Mouse (Mus musculus) midbrain, embryonic 13.5 days (tissue): ENCODE measurements around the gene Arap2. TPM values are rescaled to one million over a fixed set of nuclear protein-coding genes. Genes with fewer than 3 reads are reported as not detected.

ENCODE experiments used
- ATAC-seq: fragments of 200-750 bp; cut with Nextera tagmentation; 2 replicates; pipeline ENCODE4 v1.8.0; 2017; ENCODE audit warnings: mild to moderate bottlenecking, moderate TSS enrichment, moderate library complexity
- H3K27ac ChIP-seq: fragments of 300-500 bp; sonication (generic); 2 replicates; pipeline ENCODE4 v1.5.1; 2015; ENCODE audit warnings: inconsistent platforms, mild to moderate bottlenecking, moderate library complexity
- H3K27me3 ChIP-seq: fragments of 300-500 bp; sonication (generic); 2 replicates; pipeline ENCODE4 v1.6.1; 2015; ENCODE audit warnings: mild to moderate bottlenecking, inconsistent platforms
- H3K36me3 ChIP-seq: fragments of 300-500 bp; sonication (generic); 2 replicates; pipeline ENCODE4 v1.6.1; 2015; ENCODE audit warnings: mild to moderate bottlenecking, inconsistent platforms
- H3K4me1 ChIP-seq: fragments of 300-500 bp; sonication (generic); replicated peaks from 2 replicates; pipeline ENCODE4 v1.6.1; 2015; ENCODE audit warnings: inconsistent platforms
- H3K4me2 ChIP-seq: fragments of 300-500 bp; sonication (generic); replicated peaks from 2 replicates; pipeline ENCODE4 v1.6.1; 2015; ENCODE audit warnings: moderate library complexity, mild to moderate bottlenecking, inconsistent platforms
- H3K4me3 ChIP-seq: fragments of 300-500 bp; sonication (generic); replicated peaks from 2 replicates; pipeline ENCODE4 v1.5.1; 2015; ENCODE audit warnings: mild to moderate bottlenecking, inconsistent platforms
- H3K9ac ChIP-seq: fragments of 300-500 bp; sonication (generic); replicated peaks from 2 replicates; pipeline ENCODE4 v1.6.1; 2015; ENCODE audit warnings: mild to moderate bottlenecking, inconsistent platforms
- H3K9me3 ChIP-seq: fragments of 300-500 bp; sonication (generic); 2 replicates; pipeline ENCODE4 v1.6.1; 2016; ENCODE audit warnings: mild to moderate bottlenecking, inconsistent platforms
- WGBS: fragments of 180-500 bp; shearing (Covaris S2); methylation state at CpG from one replicate; pipeline ENCODE4 v1.1.7; 2015; 5-methylcytosine and 5-hydroxymethylcytosine counted together
- polyA plus RNA-seq: library from polyadenylated mRNA; unstranded; fragments of >200 nt; fragmentation: Nextera tagmentation; extraction: Ambion mirVana; gene quantifications from 2 replicates; pipeline ENCODE4 v1.2.1, GENCODE M21; 2015

Gene Arap2
- polyA plus RNA-seq, 1 experiment from 2014 or later = 2.5 TPM

- no peak overlapping the region for H3K4me2 ChIP-seq
- H3K4me1 ChIP-seq = no peaks in the 10 kb centered on the region
- 69% methylated on average over 2 of the region's 2 CpGs for WGBS
- H3K4me3 ChIP-seq = no peak overlapping the region
- no peaks in the 10 kb centered on the region for H3K9me3 ChIP-seq
- no peak overlapping the region for H3K9ac ChIP-seq
- H3K36me3 ChIP-seq = no peaks in the 10 kb centered on the region
- no peak for ATAC-seq
- no peak overlapping the region for H3K27ac ChIP-seq
- H3K27me3 ChIP-seq = no peaks in the 10 kb centered on the region
These were observed 40.4 kb downstream of the Arap2 start for GRCm38 (mm10) chr5:62725551-62725950.

- Histone ChIP-seq H3K9me3 (no peaks in the 10 kb centered on the region), H3K9ac (no peak overlapping the region), H3K36me3 (no peaks in the 10 kb centered on the region), H3K27ac (no peak overlapping the region), H3K4me2 (no peak overlapping the region), H3K27me3 (no peaks in the 10 kb centered on the region), H3K4me3 (no peak overlapping the region), H3K4me1 (no peaks in the 10 kb centered on the region)
- WGBS = 75% methylated on average over 3 of the region's 3 CpGs
- no peak for ATAC-seq
These were observed 42.5 kb downstream of the Arap2 start for GRCm38 (mm10) chr5:62723261-62724105.

GRCm38 (mm10) chr5:62716468-62716867 lies 49.5 kb downstream of the Arap2 start:
- ATAC-seq = no peak

GRCm38 (mm10) chr5:62715977-62716376 lies 50.0 kb downstream of the Arap2 start:
- H3K4me2 ChIP-seq = no peak overlapping the region
- H3K4me1 ChIP-seq = no peaks in the 10 kb centered on the region
- 97% methylated on average over 1 of the region's 1 CpGs for WGBS
- no peaks in the 10 kb centered on the region for H3K27me3 ChIP-seq
- H3K9ac ChIP-seq = no peak overlapping the region
- no peaks in the 10 kb centered on the region for H3K9me3 ChIP-seq
- no peak for ATAC-seq
- H3K36me3 ChIP-seq = no peaks in the 10 kb centered on the region
- no peak overlapping the region for H3K27ac ChIP-seq
- no peak overlapping the region for H3K4me3 ChIP-seq

More at GRCm38 (mm10) chr5:62716468-62716867, 49.5 kb downstream of the Arap2 start:
- 95% methylated on average over 3 of the region's 3 CpGs for WGBS
- no peaks in the 10 kb centered on the region for H3K36me3 ChIP-seq
- H3K9ac ChIP-seq = no peak overlapping the region
- H3K4me2 ChIP-seq = no peak overlapping the region
- no peaks in the 10 kb centered on the region for H3K4me1 ChIP-seq
- no peaks in the 10 kb centered on the region for H3K27me3 ChIP-seq
- H3K4me3 ChIP-seq = no peak overlapping the region
- H3K27ac ChIP-seq = no peak overlapping the region
- H3K9me3 ChIP-seq = no peaks in the 10 kb centered on the region

GRCm38 (mm10) chr5:62715436-62715835 lies 50.5 kb downstream of the Arap2 start:
- ATAC-seq = no peak
- H3K27ac ChIP-seq = no peak overlapping the region
- no peaks in the 10 kb centered on the region for H3K36me3 ChIP-seq
- no peak overlapping the region for H3K4me3 ChIP-seq
- no peak overlapping the region for H3K9ac ChIP-seq
- no peak overlapping the region for H3K4me2 ChIP-seq
- WGBS = 78% methylated on average over 4 of the region's 4 CpGs
- H3K27me3 ChIP-seq = no peaks in the 10 kb centered on the region
- no peaks in the 10 kb centered on the region for H3K9me3 ChIP-seq
- no peaks in the 10 kb centered on the region for H3K4me1 ChIP-seq

- H3K4me2 ChIP-seq = no peak overlapping the region
- no peaks in the 10 kb centered on the region for H3K9me3 ChIP-seq
- no peak overlapping the region for H3K27ac ChIP-seq
- H3K9ac ChIP-seq = no peak overlapping the region
- H3K36me3 ChIP-seq = no peaks in the 10 kb centered on the region
- WGBS = 89% methylated on average over 6 of the region's 6 CpGs
- H3K4me1 ChIP-seq = peaks cover 4% of the 10 kb centered on the region; the same call in 1 of the 2 replicates
- H3K27me3 ChIP-seq = no peaks in the 10 kb centered on the region
- ATAC-seq = no peak
- no peak overlapping the region for H3K4me3 ChIP-seq
These were observed 55.0 kb downstream of the Arap2 start for GRCm38 (mm10) chr5:62710955-62711354.

GRCm38 (mm10) chr5:62706900-62707299 lies 59.1 kb downstream of the Arap2 start:
- ATAC-seq = peak; percentile 93
- WGBS = 21% methylated on average over 7 of the region's 7 CpGs
- no peak overlapping the region for H3K4me2 ChIP-seq

GRCm38 (mm10) chr5:62689965-62690364 lies 76.0 kb downstream of the Arap2 start:
- H3K9ac ChIP-seq = no peak overlapping the region
- no peaks in the 10 kb centered on the region for H3K27me3 ChIP-seq
- H3K4me3 ChIP-seq = no peak overlapping the region
- H3K9me3 ChIP-seq = no peaks in the 10 kb centered on the region
- WGBS = 81% methylated on average over 4 of the region's 4 CpGs
- no peak overlapping the region for H3K4me2 ChIP-seq
- H3K27ac ChIP-seq = no peak overlapping the region
- H3K4me1 ChIP-seq = no peaks in the 10 kb centered on the region
- no peaks in the 10 kb centered on the region for H3K36me3 ChIP-seq
- ATAC-seq = no peak

More at GRCm38 (mm10) chr5:62706900-62707299, 59.1 kb downstream of the Arap2 start:
- H3K36me3 ChIP-seq = no peaks in the 10 kb centered on the region
- peaks cover 4% of the 10 kb centered on the region; the same call in 1 of the 2 replicates for H3K4me1 ChIP-seq
- H3K27me3 ChIP-seq = no peaks in the 10 kb centered on the region
- H3K27ac ChIP-seq = no peak overlapping the region
- H3K9me3 ChIP-seq = no peaks in the 10 kb centered on the region
- H3K9ac ChIP-seq = no peak overlapping the region
- H3K4me3 ChIP-seq = no peak overlapping the region

- Histone ChIP-seq H3K36me3 (no peaks in the 10 kb centered on the region), H3K27me3 (no peaks in the 10 kb centered on the region), H3K4me2 (no peak overlapping the region), H3K4me3 (no peak overlapping the region), H3K27ac (no peak overlapping the region), H3K9me3 (no peaks in the 10 kb centered on the region), H3K4me1 (no peaks in the 10 kb centered on the region), H3K9ac (no peak overlapping the region)
- 82% methylated on average over 3 of the region's 3 CpGs for WGBS
- ATAC-seq = no peak
These were observed 82.2 kb downstream of the Arap2 start for GRCm38 (mm10) chr5:62683751-62684150.

- no peak overlapping the region for H3K4me2 ChIP-seq
- H3K36me3 ChIP-seq = no peaks in the 10 kb centered on the region
- H3K27ac ChIP-seq = no peak overlapping the region
- no peak overlapping the region for H3K9ac ChIP-seq
- H3K4me1 ChIP-seq = no peaks in the 10 kb centered on the region
- 52% methylated on average over 3 of the region's 3 CpGs for WGBS
- ATAC-seq = peak; percentile 70; the same call in 1 of the 2 replicates
- no peaks in the 10 kb centered on the region for H3K9me3 ChIP-seq
- no peaks in the 10 kb centered on the region for H3K27me3 ChIP-seq
- no peak overlapping the region for H3K4me3 ChIP-seq
These were observed 82.8 kb downstream of the Arap2 start for GRCm38 (mm10) chr5:62683207-62683606.

- no peaks in the 10 kb centered on the region for H3K27me3 ChIP-seq
- 86% methylated on average over 7 of the region's 7 CpGs for WGBS
- H3K4me2 ChIP-seq = no peak overlapping the region
- no peak overlapping the region for H3K27ac ChIP-seq
- no peaks in the 10 kb centered on the region for H3K36me3 ChIP-seq
- no peak overlapping the region for H3K4me3 ChIP-seq
- no peak for ATAC-seq
- H3K9me3 ChIP-seq = no peaks in the 10 kb centered on the region
- peaks cover 8% of the 10 kb centered on the region for H3K4me1 ChIP-seq
- no peak overlapping the region for H3K9ac ChIP-seq
These were observed 88.6 kb downstream of the Arap2 start for GRCm38 (mm10) chr5:62677390-62677789.

GRCm38 (mm10) chr5:62672736-62673436 lies 93.1 kb downstream of the Arap2 start:
- ATAC-seq = peak; percentile 72
- 16% methylated on average over 9 of the region's 9 CpGs for WGBS
- Histone ChIP-seq H3K27ac (peak overlapping the region; percentile 56; the same call in 1 of the 2 replicates), H3K4me1 (peaks cover 11% of the 10 kb centered on the region), H3K36me3 (no peaks in the 10 kb centered on the region), H3K9me3 (no peaks in the 10 kb centered on the region), H3K27me3 (no peaks in the 10 kb centered on the region), H3K4me3 (no peak overlapping the region), H3K4me2 (peak overlapping the region; percentile 40), H3K9ac (peak overlapping the region; percentile 32)
